Mouse (Mus musculus) gastrocnemius, adult 2 months (tissue): ENCODE data around the gene Prkag2. TPM values are rescaled to one million over a fixed set of nuclear protein-coding genes. Genes with fewer than 3 reads are reported as not detected.

Experiments
- DNase-seq: peaks from one replicate; pipeline ENCODE4 v3.0.0; 2022
- H3K27ac ChIP-seq: fragments of 200-600 bp; 2 replicates; pipeline ENCODE4 v1.8.1; 2022; ENCODE audit warnings: mild to moderate bottlenecking
- H3K4me3 ChIP-seq: fragments of 200-600 bp; 2 replicates; pipeline ENCODE4 v1.8.1; 2022; ENCODE audit warnings: mild to moderate bottlenecking, moderate library complexity
- CTCF ChIP-seq: fragments of 200-600 bp; IDR thresholded peaks from 2 replicates; pipeline ENCODE4 v1.8.1; 2022; ENCODE audit warnings: antibody characterized with exemption, mild to moderate bottlenecking, moderate library complexity
- intact Hi-C: fragments of 180-260 bp; cut with DNase I; formaldehyde crosslinking; loops from one replicate; pipeline ENCODE4 v1.15.1; 2025
- total RNA-seq, 2 experiments: library from RNA; stranded (reverse); gene quantifications; 2 replicates each; pipeline ENCODE4 v1.2.3; 2021

Gene Prkag2
- total RNA-seq, 2 experiments from 2014 or later, result 10.7 to 11.0 TPM

- intact Hi-C loops, result no loop called here
- DNase-seq, result no peak
- no peak for TF ChIP-seq CTCF
- H3K4me3 ChIP-seq, result no peak overlapping the region
- H3K27ac ChIP-seq, result peak overlapping the region; percentile 100
Observed at GRCm38 (mm10) chr5:24843841-24844240, 256.6 kb downstream of the Prkag2 start.

DNA sequence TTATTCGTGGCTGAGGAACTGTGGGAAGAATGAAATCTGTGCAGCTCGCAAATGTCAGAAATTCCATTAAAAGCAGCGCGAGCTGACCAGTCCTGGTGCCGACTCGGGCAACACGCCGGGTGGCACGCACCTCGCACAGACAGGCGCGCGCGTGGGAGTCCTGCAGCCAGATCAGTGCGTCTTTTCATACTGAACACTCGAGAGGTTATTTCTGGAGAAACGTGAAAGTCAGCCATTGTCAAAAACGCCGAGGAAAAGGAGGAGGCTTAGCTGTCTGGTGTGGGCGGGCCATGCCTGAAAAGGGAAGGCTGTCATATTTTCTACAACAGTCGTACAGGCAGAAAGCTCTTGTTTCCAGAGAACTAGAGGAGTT lies 257.4 kb downstream of the Prkag2 start:
- DNase-seq, result no peak
- no peak for TF ChIP-seq CTCF
- Histone ChIP-seq H3K4me3 (peak overlapping the region; percentile 85), H3K27ac (peak overlapping the region; percentile 100)
- intact Hi-C loops, result no loop called here

DNA sequence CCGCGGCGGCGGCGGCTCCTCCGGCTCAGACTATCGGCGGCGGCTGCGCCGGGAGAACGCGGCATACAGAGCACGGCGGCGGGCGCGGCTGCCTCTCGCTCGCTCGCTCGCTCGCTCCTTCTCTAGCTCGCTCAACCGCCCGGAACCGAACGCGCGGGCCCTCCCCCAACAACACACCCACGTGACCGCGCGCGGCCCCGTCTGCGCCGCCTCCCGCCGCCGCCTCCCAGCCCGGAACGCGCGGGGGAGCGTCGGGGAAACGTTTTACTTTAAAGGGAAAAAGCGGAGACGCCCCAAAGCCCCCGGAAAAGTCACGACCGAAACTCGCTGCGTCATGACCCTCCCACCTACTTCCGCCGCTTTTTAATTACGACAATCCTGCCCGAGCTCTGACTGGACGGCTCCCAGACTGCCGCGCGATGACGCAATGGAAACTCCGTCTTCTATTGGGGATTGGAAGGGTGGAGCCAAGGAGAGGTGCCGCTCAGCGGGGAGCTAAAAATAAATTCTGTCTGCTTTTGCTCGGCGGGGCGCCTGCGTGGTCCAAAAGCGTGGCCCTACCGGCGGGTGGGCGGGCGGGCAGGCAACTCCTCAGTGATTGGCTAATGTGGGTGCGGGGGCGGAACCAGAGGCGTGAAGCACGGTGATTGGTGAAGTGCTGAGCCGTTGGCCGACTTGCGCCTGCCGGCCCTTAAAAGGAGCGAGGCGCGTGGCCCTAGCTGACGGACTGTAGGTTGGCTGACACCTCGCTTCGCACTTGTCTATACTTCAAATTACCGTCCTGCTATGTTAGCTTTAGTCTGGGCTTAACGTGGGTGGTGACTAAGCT lies 258.0 kb downstream of the Prkag2 start, which contains the start of gene Rheb:
Gene Rheb, minus strand, starts transcription at position 351 of the 829 bp plus-strand sequence.
- Histone ChIP-seq H3K27ac (peak within 1 kb of the TSS; percentile 100), H3K4me3 (peak within 1 kb of the TSS; percentile 85)
- intact Hi-C loops, result no loop called here
- peak; percentile 99 for DNase-seq
- TF ChIP-seq CTCF, result no peak

GRCm38 (mm10) chr5:24841662-24842273 lies 258.7 kb downstream of the Prkag2 start:
- intact Hi-C loops, result no loop called here
- DNase-seq, result peak; percentile 73

DNA sequence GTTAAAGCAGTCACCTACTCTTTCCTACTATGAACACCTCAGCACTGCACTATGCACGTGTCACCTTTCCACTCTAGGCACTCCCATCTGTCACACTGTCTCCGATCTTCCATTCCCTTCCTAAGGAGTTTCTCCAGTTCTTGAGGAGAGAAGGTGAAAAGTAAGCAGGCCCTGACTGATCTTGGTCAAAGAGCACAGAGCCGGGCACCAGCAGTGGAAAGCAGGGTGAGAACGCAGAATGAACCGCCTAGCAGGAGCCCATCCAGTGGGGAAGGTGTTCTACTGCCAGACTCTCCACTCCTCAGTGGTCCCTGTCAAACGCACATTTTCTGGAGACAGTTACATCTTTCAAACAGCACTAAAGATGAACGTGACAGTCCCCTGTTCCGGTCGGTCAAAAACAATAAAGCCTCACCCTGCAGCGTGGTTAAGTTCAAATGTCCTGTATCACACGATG lies 259.4 kb downstream of the Prkag2 start:
- H3K4me3 ChIP-seq, result peak overlapping the region; percentile 85
- TF ChIP-seq CTCF, result no peak
- intact Hi-C loops, result no loop called here
- H3K27ac ChIP-seq, result peak overlapping the region; percentile 100
- DNase-seq, result peak; percentile 26

More at GRCm38 (mm10) chr5:24841662-24842273, 258.7 kb downstream of the Prkag2 start:
- TF ChIP-seq CTCF, result no peak
- H3K27ac ChIP-seq, result peak overlapping the region; percentile 100
- H3K4me3 ChIP-seq, result peak overlapping the region; percentile 85

GRCm38 (mm10) chr5:24834491-24834890 lies 266.0 kb downstream of the Prkag2 start:
- intact Hi-C loops, result no loop called here
- DNase-seq, result no peak
- Histone ChIP-seq H3K4me3 (no peak overlapping the region), H3K27ac (no peak overlapping the region)
- TF ChIP-seq CTCF, result no peak

GRCm38 (mm10) chr5:24831912-24832311 lies 268.5 kb downstream of the Prkag2 start:
- TF ChIP-seq CTCF, result no peak
- intact Hi-C loops, result no loop called here
- Histone ChIP-seq H3K4me3 (no peak overlapping the region), H3K27ac (no peak overlapping the region)
- no peak for DNase-seq

DNA sequence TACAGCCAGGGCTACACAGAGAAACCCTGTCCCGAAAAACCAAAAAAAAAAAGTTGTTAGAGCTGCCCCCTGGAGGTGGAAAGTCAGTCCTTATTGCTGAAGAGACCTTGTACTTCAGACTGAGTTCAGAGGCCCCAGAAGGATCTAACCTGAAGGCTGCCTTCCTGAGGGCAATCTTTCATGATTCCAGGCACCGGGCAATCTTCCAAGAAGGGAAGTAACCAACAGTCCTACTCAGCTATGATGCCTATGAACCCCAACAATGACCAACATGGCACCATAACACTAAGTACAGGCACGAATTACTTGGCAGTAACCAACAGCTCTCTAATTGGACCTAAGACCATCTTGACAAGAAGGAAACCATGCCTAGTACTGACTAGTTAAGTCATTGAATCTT lies 272.0 kb downstream of the Prkag2 start:
- Histone ChIP-seq H3K27ac (no peak overlapping the region), H3K4me3 (no peak overlapping the region)
- 0 out of 2 replicates have a peak, but pooled peaks have one; percentile 6 for TF ChIP-seq CTCF
- no peak for DNase-seq
- intact Hi-C loops, result no loop called here

- intact Hi-C loops, result no loop called here
- no peak for TF ChIP-seq CTCF
- no peak overlapping the region for H3K4me3 ChIP-seq
- no peak for DNase-seq
- peak overlapping the region; percentile 0; the same call in 1 of the 2 replicates for H3K27ac ChIP-seq
Observed at GRCm38 (mm10) chr5:24827173-24827572, 273.3 kb downstream of the Prkag2 start.

DNA sequence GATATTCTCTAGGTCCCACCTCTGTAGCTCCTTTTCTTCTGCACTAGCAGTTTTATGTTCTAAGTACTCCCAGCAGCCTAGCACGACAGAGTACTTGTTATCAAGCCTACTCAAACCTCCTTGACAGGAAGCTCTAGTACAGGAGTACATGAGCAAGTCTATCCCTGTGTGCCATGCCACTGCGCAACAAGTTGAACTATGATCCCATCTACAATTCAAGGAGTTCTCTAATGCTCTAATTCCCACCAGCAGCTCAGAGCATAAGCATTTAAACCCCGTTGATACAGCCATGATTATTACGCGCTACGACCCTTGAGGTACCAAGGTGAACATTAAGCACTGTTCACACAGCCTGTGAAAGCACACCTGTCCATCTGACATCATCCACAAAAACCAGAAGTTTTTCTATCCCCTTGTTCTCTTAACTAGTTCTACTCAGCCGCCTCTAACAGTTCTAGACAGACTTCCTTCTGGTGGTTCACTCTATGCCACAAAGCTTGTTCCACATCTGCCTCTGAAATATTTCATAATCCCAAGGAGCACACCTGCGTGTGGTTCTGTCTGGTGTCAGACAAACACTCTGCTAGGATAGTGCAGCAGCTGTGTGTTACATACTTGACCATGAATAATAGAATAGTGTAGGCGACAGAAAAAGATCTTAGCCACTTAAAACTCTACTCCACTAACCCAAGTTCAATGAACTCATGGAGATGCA lies 274.2 kb downstream of the Prkag2 start:
- TF ChIP-seq CTCF, result no peak

GRCm38 (mm10) chr5:24825365-24826055 lies 274.9 kb downstream of the Prkag2 start:
- Histone ChIP-seq H3K27ac (peak overlapping the region; percentile 48), H3K4me3 (no peak overlapping the region)
- DNase-seq, result peak; percentile 51
- intact Hi-C loops, result no loop called here
- no peak for TF ChIP-seq CTCF

More for the DNA sequence above, 274.2 kb downstream of the Prkag2 start:
- no peak overlapping the region for H3K4me3 ChIP-seq
- peak overlapping the region; percentile 48 for H3K27ac ChIP-seq
- intact Hi-C loops, result no loop called here
- DNase-seq, result no peak

GRCm38 (mm10) chr5:24823864-24824405 lies 276.5 kb downstream of the Prkag2 start:
- intact Hi-C loops, result no loop called here
- Histone ChIP-seq H3K27ac (peak overlapping the region; percentile 16), H3K4me3 (no peak overlapping the region)
- TF ChIP-seq CTCF, result no peak
- no peak for DNase-seq
